Mouse (Mus musculus) bone marrow, adult 2 months (tissue): ENCODE results near the gene Olfr211.

Source experiments
- CTCF ChIP-seq: fragments of 200-500 bp; IDR thresholded peaks from 2 replicates; pipeline ENCODE4 v1.5.1; 2011; ENCODE audit warnings: low read length, control low read depth; ENCODE audit not compliant: control insufficient read depth, insufficient read depth
- POLR2A ChIP-seq: fragments of 200-500 bp; IDR thresholded peaks from 2 replicates; pipeline ENCODE4 v1.6.1; 2011; ENCODE audit warnings: low read depth, mild to moderate bottlenecking, control low read depth, low read length, borderline replicate concordance; ENCODE audit not compliant: control insufficient read depth

DNA sequence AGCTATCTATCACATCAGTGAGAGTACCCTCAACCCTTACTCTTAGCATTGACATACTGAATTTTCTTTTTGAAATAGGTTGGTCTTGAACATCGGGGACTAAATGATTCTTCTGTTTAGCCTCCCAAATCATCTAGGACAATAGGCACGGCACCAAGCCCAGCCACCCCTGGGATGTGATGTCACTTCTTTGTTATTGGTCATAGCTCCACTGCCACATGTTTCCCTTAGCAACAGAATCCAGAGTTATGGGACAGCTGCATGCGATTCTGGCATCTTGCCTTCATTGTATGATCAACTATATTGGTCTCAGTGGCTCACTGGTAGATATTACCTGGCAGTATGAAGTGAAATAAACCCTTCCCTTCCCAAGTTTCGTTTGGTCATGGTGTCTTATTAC, 48.4 kb upstream of the Olfr211 start:
- TF ChIP-seq POLR2A (no peak), CTCF (no peak)
